Mouse (Mus musculus) megakaryocyte-erythroid progenitor cell, adult 5-6 weeks (primary cell): ENCODE data around the gene Cyp2u1. TPM values are rescaled to one million over a fixed set of nuclear protein-coding genes. Genes with fewer than 3 reads are reported as not detected.

Experiments
- ATAC-seq: replicated peaks from 2 replicates; pipeline ENCODE4 v1.8.0; 2016; ENCODE audit warnings: mild to moderate bottlenecking, inconsistent platforms; ENCODE audit not compliant: severe bottlenecking, poor library complexity, low FRiP score, low TSS enrichment
- total RNA-seq, 2 experiments: library from RNA; stranded (forward) in 1 of 2; stranded (reverse) in 1 of 2; fragments of 200-1000, 215-1000 nt in 1 of 2; fragments of >200 nt in 1 of 2; fragmentation: Nextera tagmentation in 1 of 2; gene quantifications; 2 replicates each; pipeline ENCODE4 v1.2.3; 2014 to 2017

Cyp2u1 gene
- total RNA-seq, 2 experiments from 2014 or later, result 0.33 to 1.1 TPM

DNA sequence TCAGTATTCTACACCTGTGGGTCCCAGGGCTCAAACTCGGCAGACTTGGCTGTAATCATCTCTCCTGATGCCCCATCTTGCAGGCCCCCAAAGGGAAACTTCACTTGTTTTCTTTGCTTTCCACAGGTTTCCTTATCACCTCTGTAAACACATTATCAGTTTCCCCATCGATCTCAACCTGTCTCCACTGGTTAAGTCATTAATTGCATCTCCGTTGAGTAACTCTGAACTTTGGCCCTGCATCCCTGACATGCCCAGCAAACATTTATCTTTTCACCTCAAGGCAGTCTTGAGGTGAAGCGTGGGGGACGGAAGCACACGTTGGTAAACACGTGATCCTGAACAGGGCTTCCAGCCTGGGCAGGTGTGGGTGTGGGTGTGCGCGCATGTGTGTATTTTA lies 9.3 kb upstream of the Cyp2u1 start:
- ATAC-seq, result no peak

GRCm38 (mm10) chr3:131310572-131310971 lies 7.5 kb upstream of the Cyp2u1 start:
- no peak for ATAC-seq

- no peak for ATAC-seq
Measured at GRCm38 (mm10) chr3:131307811-131308210, 4.8 kb upstream of the Cyp2u1 start.

DNA sequence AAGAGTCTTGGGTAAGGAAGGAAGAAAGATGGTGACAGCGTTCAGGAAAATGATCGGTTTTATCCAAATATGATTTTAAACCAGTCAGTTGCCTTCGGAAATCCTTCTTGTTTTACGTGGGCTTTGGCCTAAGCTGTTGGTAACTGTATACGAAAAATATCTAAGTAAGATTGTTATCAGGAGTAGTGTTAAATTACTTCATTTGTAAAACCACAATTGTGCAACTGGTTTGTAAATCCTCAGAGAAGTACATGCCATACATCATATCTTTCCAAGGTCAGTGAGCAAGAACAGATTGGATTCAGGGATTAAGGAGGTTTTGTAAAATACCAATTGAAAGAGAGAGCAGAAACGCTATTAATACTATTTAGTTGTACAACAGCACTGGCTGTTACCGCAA lies 3.2 kb upstream of the Cyp2u1 start:
- ATAC-seq, result no peak

GRCm38 (mm10) chr3:131303320-131303714 lies 290 bp upstream of the Cyp2u1 start:
- ATAC-seq, result peak; percentile 53

GRCm38 (mm10) chr3:131299908-131300307 lies 3.1 kb downstream of the Cyp2u1 start:
- no peak for ATAC-seq

- ATAC-seq, result no peak
Measured at GRCm38 (mm10) chr3:131299078-131299477, 3.9 kb downstream of the Cyp2u1 start.

DNA sequence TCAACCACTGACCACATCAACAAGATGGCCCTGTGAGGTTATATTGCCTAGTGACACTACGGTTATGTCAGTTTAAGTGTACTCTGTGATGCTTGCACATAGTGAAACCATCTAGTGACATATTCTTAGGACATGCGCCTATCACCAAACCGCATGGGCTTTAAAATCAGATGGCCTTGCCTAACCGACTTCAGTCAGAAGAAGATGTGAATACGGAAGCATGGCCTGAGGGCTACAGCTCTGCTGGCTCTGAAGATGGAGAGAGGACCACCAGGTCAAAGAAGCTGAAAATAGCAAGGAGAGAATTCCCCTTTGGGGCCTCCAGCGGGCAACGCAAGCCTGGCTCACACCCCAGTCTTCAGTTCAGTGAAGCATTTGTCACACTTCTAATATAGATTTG lies 6.1 kb downstream of the Cyp2u1 start:
- ATAC-seq, result no peak

GRCm38 (mm10) chr3:131295513-131296200 lies 7.4 kb downstream of the Cyp2u1 start:
- ATAC-seq, result no peak

- no peak for ATAC-seq
Measured at GRCm38 (mm10) chr3:131294503-131294902, 8.5 kb downstream of the Cyp2u1 start.

DNA sequence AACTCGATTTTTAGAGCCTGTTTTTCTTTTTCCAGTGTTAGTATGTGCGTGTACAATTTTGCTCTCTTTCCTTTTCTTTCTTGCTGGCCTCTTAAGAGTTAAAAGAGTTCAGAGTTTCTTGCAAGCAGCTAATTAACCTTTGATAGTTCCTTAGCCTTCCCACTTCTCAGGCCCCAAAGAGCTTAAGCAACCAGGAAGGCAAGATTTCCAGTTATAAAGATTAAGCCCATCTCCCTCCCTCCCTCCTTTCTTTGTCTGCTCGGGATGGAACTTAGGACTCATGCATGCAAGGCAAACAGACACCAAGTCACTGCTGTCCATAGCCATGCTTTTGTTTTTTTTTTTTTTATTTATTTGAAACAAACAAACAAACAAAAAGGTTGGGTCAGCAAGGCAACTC lies 10.1 kb downstream of the Cyp2u1 start:
- ATAC-seq, result no peak

DNA sequence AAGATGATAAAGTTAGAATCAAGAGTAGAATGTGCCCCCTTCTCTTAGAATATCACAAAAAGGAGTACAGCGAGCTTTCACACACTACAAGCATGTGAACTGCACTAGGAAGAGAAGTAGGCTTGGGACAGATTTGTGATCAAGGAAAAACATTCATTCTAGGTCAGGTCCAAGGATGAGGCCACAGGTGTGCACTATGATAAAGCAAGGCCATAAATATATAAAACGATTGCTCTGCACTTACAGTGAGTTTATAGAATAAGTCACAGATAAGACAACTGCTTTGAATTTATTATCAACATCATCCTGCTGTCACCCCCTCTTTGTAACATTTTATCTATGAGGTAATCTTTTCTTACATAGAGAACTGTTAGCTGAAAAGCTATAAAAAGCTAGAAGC lies 10.7 kb downstream of the Cyp2u1 start:
- ATAC-seq, result no peak

GRCm38 (mm10) chr3:131291890-131292289 lies 11.1 kb downstream of the Cyp2u1 start:
- ATAC-seq, result no peak

GRCm38 (mm10) chr3:131274151-131274550 lies 28.9 kb downstream of the Cyp2u1 start:
- ATAC-seq, result no peak

DNA sequence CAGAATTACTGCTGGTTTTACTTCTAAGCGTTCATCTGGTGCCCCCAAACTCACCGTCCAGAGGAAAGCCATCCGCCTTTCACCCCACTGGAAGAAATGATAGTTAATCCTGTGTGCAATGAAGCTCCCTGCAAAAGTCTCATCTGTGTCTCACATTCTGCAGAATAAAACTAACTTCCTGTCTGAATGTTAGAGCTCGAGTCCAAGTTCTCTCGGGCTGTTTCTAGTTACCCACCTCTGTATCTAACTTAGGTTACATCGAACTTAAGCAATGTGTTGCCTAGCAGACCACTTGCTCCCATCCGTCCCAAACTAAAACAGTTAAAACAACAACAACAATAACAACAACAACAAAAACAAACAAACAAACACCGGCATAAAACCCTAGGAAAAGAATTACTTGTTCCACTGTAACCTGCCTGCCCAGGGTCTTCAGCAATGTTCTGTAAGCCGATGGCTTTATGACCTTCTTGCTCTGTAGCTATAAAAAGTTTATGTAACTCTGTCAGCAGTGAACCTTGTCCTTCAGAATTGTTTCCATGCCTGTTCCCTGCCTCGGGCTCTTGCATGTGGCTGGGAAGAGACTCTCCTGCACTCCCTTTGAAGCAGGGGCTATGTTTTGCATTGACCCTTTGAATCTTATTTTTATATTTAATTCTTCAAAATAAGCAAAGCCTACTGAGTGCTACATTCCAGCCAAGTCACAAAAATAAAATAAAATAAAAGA lies 30.5 kb downstream of the Cyp2u1 start:
- ATAC-seq, result no peak; the same call in 1 of the 2 replicates

GRCm38 (mm10) chr3:131271559-131272373 lies 31.3 kb downstream of the Cyp2u1 start, which contains the start of gene Hadh:
Gene Hadh (minus strand): TSS chr3:131272101.
- peak; percentile 83 for ATAC-seq

GRCm38 (mm10) chr3:131271157-131271556 lies 31.9 kb downstream of the Cyp2u1 start:
- peak; percentile 84 for ATAC-seq

- ATAC-seq, result no peak
Measured at GRCm38 (mm10) chr3:131270381-131270780, 32.6 kb downstream of the Cyp2u1 start.

GRCm38 (mm10) chr3:131266366-131267050 lies 36.5 kb downstream of the Cyp2u1 start:
- ATAC-seq, result no peak

GRCm38 (mm10) chr3:131265516-131265915 lies 37.5 kb downstream of the Cyp2u1 start:
- no peak for ATAC-seq
